Mouse (Mus musculus) heart, adult 2 months (tissue): ENCODE measurements at regions not wholly inside any gene's neighbourhood (a gene's known extent, or its start where the extent isn't known, plus 50 kb on each side); places are given as distances from the start of the nearest gene placed in this dataset.

Source experiments
- CTCF ChIP-seq: fragments of 200-600 bp; IDR thresholded peaks from 2 replicates; pipeline ENCODE4 v1.8.1; 2022; ENCODE audit warnings: antibody characterized with exemption, mild to moderate bottlenecking, moderate library complexity
- POLR2A ChIP-seq: fragments of 200-500 bp; IDR thresholded peaks from 2 replicates; pipeline ENCODE4 v1.6.1; 2011; ENCODE audit warnings: mild to moderate bottlenecking, low read depth, low read length, control low read depth; ENCODE audit not compliant: insufficient read depth

DNA sequence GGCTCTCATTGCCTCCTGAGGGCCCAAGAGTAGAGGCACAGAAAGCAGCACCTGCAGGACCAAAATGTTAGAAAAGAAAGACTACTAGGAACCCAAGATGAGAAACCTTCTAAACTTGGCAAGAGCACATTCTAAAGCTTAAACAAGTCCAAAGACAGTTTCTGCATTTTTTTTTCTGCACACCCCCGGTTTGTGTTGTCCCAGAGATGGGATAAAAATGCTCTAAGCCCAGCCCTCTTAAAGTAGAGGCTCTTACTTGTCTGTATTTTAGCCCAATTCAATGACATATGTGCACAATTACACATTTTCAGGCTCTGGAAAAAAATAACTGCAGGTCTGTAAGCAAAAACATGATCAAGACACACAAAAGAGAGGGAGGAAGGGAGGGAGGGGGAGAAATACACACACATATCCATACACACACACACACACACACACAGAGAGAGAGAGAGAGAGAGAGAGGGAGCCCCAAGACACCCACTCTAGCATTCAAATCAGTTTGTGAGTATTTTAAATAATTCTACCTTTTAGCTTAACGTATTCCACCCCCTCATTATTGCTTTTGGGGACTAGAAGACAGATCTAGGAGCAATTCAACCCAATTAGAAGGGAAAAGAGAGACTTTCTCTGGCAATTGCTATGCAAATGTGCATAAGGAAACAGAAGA is 449.9 kb downstream of the Otol1 start:
- no peak for TF ChIP-seq POLR2A
- no peak for TF ChIP-seq CTCF
